Mouse (Mus musculus): Measurements from ENCODE around the gene G430095P16Rik.

DNA sequence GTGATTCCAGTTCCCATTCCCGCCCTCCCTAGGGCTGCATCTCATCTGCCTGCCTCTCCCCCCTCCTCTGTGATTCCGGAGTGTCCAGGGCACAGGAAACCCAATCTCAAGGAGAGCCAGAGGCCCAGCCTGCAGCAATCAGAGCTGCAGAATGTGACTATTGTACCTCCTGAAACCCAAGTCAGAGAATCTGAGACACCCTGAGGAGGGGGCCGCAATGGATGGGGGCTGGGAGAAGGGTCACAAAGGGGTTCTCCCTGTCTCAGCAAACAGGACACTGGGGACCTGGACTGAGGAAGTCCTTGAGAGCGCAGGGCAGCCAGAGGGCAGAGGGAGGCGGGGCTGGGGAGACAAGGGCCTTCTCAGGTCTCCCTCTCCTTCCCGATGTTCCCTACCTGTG lies 10.2 kb downstream of the G430095P16Rik start:
- no peak for TF ChIP-seq CTCF (IDR thresholded peaks at IDR 0.05; ENCODE audit: control insufficient read depth, insufficient read depth, insufficient read length)
- TF ChIP-seq MAX (IDR thresholded peaks at IDR 0.05), result no peak
- TF ChIP-seq USF1 (IDR thresholded peaks at IDR 0.05; ENCODE audit: low read depth), result no peak

All from C2C12 (cell line).